Mouse (Mus musculus) thymus, postnatal 14 days (tissue): ENCODE measurements around the gene Rab11fip5.

Experiments used
- DNase-seq: peaks from one replicate; pipeline ENCODE4 v3.0.0; 2021

Gene Rab11fip5

DNA sequence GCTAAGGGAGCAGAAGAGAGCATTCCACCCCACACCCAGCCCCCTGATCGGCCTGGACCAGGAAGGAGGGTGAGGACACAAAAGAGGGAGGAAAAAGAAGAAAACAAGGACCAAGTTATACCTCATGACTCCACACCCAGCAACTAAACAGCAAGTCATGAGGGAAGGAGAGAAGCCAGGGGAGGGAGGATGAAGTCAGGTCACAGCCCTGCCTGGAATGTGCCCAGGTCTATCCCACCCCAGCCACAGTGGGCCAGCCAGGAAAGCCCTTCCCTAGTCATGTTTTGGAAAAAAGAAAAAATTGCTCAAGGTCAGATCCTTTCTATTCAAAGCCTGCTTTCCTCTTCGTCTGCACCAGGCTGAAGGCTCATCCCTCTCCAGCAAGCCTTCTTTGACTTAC lies 1.9 kb downstream of the Rab11fip5 start:
- DNase-seq = no peak

- DNase-seq = no peak
Measured at GRCm38 (mm10) chr6:85371859-85372405, 2.5 kb downstream of the Rab11fip5 start.

- DNase-seq = no peak
Measured at GRCm38 (mm10) chr6:85370666-85371430, 3.6 kb downstream of the Rab11fip5 start.

- no peak for DNase-seq
Measured at GRCm38 (mm10) chr6:85370041-85370440, 4.4 kb downstream of the Rab11fip5 start.

DNA sequence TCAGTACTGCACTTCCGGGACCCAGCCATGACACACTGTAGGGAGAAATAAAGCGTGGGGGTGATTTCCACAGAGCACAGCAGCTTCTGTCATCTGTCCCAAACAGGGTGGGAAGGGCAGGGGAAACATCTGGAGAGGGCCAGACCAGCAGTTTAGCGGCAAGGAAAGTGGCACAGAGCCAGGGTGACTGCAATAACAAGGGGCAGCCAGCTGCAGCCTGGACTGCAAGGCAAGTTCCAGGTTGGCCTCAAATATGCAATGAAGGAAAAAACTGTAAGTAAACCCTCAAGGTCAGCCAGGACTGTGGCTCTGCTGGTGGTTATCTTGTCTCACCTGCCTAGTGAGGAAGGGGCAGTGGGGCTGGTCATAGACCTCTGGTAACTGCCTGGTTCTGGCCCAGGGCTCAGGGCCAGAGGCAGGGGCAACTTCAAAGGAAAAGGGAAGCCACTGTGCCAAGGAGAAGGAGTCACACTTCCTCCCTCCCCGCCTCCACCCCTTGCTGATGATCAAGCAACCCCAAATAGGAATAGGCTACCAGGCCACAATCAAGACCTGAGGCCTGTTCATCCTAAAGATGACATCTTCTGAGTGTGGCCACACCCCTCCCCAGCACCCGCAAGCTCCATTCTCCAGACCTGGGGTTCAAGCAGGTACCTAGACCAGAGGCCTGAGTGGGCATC lies 5.1 kb downstream of the Rab11fip5 start:
- no peak for DNase-seq

DNA sequence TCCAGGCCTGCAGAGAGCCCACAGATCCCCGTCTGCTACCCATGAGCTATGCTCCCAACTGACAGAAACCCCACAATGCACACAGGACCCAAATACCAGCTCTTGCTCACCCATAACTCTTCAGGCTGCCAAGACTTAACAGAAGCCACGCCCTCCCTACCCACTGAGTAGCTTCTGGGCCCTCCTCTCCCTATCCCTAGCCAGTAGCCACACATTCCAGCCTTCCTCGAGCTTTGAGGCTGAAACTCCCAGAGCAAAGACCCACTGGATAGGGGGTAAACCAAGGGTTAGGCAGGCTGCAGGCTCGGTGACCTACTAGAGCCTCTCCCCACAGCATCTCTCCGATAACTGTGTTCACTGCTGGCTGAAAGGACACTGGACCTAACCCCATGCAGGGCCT lies 5.7 kb downstream of the Rab11fip5 start:
- DNase-seq = no peak

GRCm38 (mm10) chr6:85368166-85368565 lies 6.3 kb downstream of the Rab11fip5 start:
- no peak for DNase-seq

DNA sequence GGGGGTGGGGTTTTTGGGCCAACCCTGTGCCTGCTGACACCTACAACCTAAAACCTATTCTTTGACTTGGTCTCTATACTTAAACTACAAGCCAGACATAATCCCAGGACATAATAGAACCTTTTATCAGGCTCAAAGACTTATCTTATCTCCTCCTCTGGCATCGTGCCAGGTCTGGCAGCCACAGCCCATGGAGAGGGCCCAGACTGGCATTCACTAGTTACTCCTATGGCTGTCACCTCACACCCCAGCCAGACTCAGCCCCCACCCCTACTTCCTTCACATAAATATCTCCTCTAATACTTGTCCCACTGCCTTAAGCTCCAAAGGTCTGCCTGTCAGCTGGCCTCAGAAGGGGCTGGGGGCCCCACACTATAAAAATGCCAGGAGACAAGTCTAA lies 8.0 kb downstream of the Rab11fip5 start:
- no peak for DNase-seq

GRCm38 (mm10) chr6:85364439-85364838 lies 10.0 kb downstream of the Rab11fip5 start:
- DNase-seq = no peak

DNA sequence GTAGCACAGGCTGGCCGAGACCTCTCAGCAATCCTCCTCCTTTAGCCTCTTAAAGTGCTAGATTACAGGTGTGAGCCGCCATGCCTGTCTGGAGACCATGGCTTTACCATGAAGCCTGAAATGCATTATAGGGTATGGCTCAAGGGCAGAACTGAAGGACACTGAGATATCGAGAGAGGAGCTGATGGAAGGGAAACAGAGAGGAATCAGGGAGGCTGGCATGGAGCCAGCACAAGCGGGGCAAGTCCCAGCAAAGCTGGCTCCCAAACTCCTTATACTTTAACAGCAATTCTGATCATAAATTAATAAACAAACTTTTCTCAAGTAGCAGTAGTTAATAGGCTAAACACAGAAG lies 10.6 kb downstream of the Rab11fip5 start:
- no peak for DNase-seq

GRCm38 (mm10) chr6:85363231-85363905 lies 11.1 kb downstream of the Rab11fip5 start:
- no peak for DNase-seq

DNA sequence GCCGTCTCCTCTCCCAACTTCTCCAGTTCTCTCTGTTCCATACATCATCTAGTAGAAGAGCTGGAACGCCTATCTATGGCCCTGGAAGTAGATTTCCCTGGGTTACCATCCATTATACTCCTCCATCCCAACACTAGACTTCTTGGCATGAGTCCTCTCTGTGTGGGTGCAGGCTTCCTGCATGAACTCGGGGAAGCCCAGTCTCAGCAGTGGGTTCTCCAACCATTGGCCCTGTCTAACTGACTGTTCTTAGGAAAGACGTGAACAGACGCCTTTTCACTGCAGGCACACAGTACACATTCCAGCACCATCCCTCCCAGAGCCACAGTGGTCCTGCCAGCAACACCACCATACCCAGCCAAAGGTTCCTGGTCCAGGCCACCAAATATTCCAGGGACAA lies 11.8 kb downstream of the Rab11fip5 start:
- no peak for DNase-seq

GRCm38 (mm10) chr6:85360311-85360710 lies 14.1 kb downstream of the Rab11fip5 start:
- DNase-seq = no peak

GRCm38 (mm10) chr6:85358877-85359276 lies 15.6 kb downstream of the Rab11fip5 start:
- DNase-seq = no peak

GRCm38 (mm10) chr6:85356682-85357465 lies 17.6 kb downstream of the Rab11fip5 start:
- no peak for DNase-seq

DNA sequence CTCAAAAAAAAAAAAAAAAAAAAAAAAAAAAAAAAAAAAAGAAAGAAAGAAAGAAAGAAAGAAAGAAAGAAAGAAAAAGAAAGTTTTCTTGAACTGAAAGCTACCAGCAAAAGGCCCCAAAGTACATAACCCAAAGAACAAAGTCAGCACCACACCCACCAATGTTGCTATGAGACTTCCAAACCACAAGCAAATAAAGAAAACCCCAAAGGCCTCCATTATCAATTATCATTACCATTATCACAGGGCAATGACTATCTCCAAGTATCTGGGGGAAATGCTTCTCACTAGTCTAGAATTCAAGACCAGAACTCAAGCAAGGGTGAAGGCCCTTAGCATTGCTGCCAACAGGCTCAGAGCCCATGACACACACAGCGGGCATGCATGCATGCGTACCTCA lies 18.7 kb downstream of the Rab11fip5 start:
- DNase-seq = no peak

DNA sequence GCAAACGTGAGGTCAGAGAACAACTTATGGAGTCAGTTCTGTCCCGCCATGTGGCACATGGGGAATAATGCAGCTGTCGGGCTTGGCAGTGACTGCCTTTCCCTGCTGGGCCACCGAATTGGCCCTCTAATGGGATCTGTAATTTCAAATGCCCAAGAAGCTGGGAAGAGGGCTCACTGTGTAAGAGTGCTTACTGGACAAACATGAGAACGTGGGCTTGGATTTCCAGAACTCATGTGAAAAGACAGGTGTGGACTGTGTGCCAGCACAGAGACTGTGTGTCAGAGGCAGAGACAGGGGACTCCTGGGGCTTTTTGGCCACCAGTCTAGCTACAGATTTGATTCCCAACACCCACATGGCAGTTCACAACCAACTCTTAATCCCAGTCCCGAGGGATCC lies 19.7 kb downstream of the Rab11fip5 start:
- DNase-seq = no peak

GRCm38 (mm10) chr6:85353706-85354105 lies 20.7 kb downstream of the Rab11fip5 start:
- no peak for DNase-seq

GRCm38 (mm10) chr6:85350157-85350556 lies 24.3 kb downstream of the Rab11fip5 start:
- no peak for DNase-seq

DNA sequence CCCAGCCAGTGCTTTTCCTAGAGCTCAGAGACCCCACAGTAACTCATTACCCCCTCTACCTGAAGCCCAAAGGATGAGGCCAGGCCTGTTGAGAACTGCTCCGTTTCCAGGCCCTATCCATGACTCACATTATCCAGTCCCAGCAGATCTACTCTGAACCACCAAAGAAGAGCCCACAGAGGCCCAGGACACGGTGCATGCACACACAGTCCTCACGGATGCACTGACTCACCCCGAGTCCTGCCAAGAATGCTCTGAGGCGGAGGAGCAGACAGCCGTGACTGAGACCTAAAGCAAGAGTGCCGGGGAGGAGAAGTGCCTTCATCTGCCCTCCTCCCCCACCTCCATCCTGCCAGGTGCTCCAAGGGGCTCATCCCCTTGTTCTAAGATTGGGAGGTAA lies 25.2 kb downstream of the Rab11fip5 start:
- DNase-seq = no peak

DNA sequence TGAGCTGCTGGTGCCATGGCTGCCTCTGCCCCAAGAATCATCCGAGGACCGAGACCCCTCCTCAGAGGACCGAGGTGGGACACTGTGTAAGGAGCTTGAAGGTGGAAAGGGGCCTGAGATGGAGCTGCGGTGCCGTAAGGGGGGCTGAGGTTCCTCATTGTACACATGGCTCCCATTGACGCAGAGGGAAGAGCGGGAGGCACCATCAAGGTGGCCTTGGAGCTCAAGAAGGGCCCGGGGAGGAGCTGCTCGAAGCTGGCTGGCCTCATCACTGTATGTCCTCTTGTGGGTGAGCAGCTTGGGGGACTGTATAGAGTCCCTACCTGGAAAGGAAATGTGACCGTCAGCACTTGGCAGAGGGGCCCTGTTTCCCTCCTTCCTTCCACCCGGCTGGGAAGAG lies 26.3 kb downstream of the Rab11fip5 start:
- no peak for DNase-seq

DNA sequence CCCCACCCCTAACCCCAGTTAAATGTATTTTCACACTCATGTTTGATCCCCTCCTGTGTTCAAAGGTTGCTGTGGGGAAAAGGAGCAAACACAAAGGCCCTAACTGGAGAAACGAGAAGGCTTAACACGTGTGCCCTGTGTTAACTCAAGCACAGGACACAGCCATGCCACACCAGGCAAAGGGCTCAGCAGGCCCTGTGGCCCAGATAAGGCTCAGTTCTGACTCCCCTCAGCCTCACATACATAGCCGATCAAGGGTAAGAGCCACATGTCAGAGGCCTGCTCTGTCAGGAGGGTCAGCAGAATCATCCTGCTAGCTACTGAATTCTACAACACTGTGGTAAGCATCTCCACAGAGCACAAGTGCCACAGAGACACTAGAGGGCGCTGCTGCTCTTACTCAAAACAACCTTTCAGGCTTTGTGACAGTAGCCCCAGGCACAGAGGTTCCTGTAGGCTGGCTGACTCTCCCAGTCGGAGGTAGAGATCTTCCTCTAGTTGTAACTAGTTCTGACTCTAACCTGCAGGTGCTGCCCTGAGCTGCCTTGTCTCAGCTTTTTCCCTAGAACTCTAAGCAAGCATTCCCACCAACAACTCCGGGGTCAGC lies 28.3 kb downstream of the Rab11fip5 start:
- DNase-seq = peak; percentile 86

- no peak for DNase-seq
Measured at GRCm38 (mm10) chr6:85344929-85345328, 29.5 kb downstream of the Rab11fip5 start.
